Mouse (Mus musculus) intestine, embryonic 16.5 days (tissue): ENCODE results near the gene Arpc4. TPM values are rescaled to one million over a fixed set of nuclear protein-coding genes. Genes with fewer than 3 reads are reported as not detected.

ENCODE experiments used
- ATAC-seq: fragments of 200-750 bp; cut with Nextera tagmentation; 2 replicates; pipeline ENCODE4 v1.8.0; 2017; ENCODE audit warnings: moderate TSS enrichment, moderate library complexity
- H3K27ac ChIP-seq: fragments of 300-500 bp; sonication (generic); 2 replicates; pipeline ENCODE4 v1.5.1; 2014; ENCODE audit warnings: mild to moderate bottlenecking, low read length
- H3K27me3 ChIP-seq: fragments of 300-500 bp; sonication (generic); replicated peaks from 2 replicates; pipeline ENCODE4 v1.6.1; 2014; ENCODE audit warnings: low read length, control low read depth, mixed read lengths; ENCODE audit not compliant: control insufficient read depth, insufficient read depth
- H3K36me3 ChIP-seq: fragments of 300-500 bp; sonication (generic); 2 replicates; pipeline ENCODE4 v1.6.1; 2014; ENCODE audit warnings: low read length, control low read depth; ENCODE audit not compliant: control insufficient read depth, insufficient read depth
- H3K4me1 ChIP-seq: fragments of 300-500 bp; sonication (generic); 2 replicates; pipeline ENCODE4 v1.6.1; 2014; ENCODE audit warnings: low read length, control low read depth, mixed read lengths; ENCODE audit not compliant: control insufficient read depth, insufficient read depth
- H3K4me2 ChIP-seq: fragments of 300-500 bp; sonication (generic); 2 replicates; pipeline ENCODE4 v1.6.1; 2014; ENCODE audit warnings: low read depth, low read length, control low read depth
- H3K4me3 ChIP-seq: fragments of 300-500 bp; sonication (generic); 2 replicates; pipeline ENCODE4 v1.5.1; 2014; ENCODE audit warnings: mild to moderate bottlenecking, low read length
- H3K9ac ChIP-seq: fragments of 300-500 bp; sonication (generic); 2 replicates; pipeline ENCODE4 v1.6.1; 2014; ENCODE audit warnings: low read depth, low read length
- H3K9me3 ChIP-seq: fragments of 300-500 bp; sonication (generic); 2 replicates; pipeline ENCODE4 v1.6.1; 2016; ENCODE audit warnings: low read length, control low read depth; ENCODE audit not compliant: control insufficient read depth
- WGBS: fragments of 180-500 bp; shearing (Covaris S2); extraction: QIAGEN DNeasy Blood & Tissue Kit; methylation state at CpG from one replicate; pipeline ENCODE4 v1.1.7; 2014; 5-methylcytosine and 5-hydroxymethylcytosine counted together
- polyA plus RNA-seq: library from polyadenylated mRNA; unstranded; fragments of >200 nt; fragmentation: Nextera tagmentation; extraction: Ambion mirVana; gene quantifications from 2 replicates; pipeline ENCODE4 v1.2.1, GENCODE M21; 2015

Gene Arpc4
- polyA plus RNA-seq, 1 experiment from 2014 or later, result 456 TPM

DNA sequence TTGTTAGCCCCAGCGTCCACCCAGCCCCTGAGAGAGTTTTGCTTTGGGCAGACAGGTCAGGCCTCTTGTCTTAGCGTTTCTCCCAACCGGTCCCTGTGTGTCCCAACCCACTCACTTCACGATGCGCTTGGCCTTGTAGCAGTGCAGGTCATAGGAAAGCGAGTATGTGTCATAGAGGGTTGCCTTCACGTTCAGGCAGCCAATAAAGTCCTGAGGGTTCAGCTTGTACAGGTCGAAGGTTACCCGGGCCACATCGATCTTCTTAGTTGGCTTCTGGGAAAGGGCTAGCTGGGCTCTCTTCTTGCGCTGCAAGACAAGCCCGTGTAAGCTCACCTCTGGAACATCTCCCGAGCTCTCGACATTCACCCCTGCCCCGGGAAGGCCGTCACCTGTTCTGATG is 50.1 kb downstream of the Arpc4 start:
- WGBS, result 89% methylated on average over 16 of the region's 16 CpGs
- Histone ChIP-seq H3K4me1 (no peaks in the 10 kb centered on the region), H3K9ac (no peak overlapping the region), H3K27ac (no peak overlapping the region), H3K9me3 (peaks cover 5% of the 10 kb centered on the region; the same call in 1 of the 2 replicates), H3K4me2 (no peak overlapping the region), H3K27me3 (no peaks in the 10 kb centered on the region), H3K36me3 (0 out of 2 replicates have a peak, but pooled peaks cover 5% of the 10 kb centered on the region), H3K4me3 (no peak overlapping the region)
- no peak for ATAC-seq

DNA sequence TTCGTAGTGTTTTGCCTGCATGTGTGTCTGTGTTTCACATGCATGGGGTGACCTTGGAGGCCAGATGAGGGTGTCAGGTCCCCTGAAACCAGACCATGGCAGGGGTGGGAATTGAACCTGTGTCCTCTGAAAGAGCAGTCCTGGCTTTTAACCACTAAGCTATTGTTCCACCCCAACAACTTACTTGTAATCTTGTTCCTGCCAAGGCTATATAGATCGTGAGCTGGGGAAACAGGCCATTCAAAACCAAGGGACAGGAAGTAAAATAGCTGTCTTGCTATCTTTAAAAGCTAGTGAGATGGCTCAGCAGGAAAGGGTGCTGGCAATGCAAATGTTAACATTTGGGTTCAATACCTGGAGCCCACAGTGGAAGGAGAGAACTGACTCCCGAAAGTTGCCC is 52.0 kb downstream of the Arpc4 start:
- WGBS, result 69% methylated on average over 3 of the region's 3 CpGs

DNA sequence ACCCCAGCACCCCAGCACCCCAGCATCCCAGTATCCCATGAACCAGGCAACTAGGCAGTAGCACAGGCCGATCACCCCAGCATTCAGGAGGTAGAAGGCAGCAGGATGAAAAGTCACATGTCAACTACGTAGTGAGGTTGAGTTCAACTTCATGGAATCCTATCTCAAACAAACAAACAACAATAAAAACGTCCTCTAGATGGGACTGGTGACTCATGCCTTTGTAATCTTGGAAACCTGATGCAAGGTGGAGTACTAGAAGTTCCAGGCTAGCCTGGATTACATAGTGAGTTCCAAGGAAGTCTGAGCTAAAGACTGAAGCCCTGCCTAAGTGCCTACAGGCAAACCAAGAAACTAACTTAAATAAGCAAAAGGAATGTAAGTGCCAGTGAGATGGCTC is 52.9 kb downstream of the Arpc4 start:
- Histone ChIP-seq H3K9ac (no peak overlapping the region), H3K4me1 (0 out of 2 replicates have a peak, but pooled peaks cover 3% of the 10 kb centered on the region), H3K27ac (no peak overlapping the region), H3K4me2 (no peak overlapping the region), H3K9me3 (peaks cover 5% of the 10 kb centered on the region; the same call in 1 of the 2 replicates), H3K27me3 (no peaks in the 10 kb centered on the region), H3K4me3 (no peak overlapping the region), H3K36me3 (0 out of 2 replicates have a peak, but pooled peaks cover 5% of the 10 kb centered on the region)
- ATAC-seq, result no peak
- WGBS, result 44% methylated on average over 3 of the region's 3 CpGs

More for the DNA sequence above, 52.0 kb downstream of the Arpc4 start:
- Histone ChIP-seq H3K4me1 (no peaks in the 10 kb centered on the region), H3K27ac (no peak overlapping the region), H3K36me3 (0 out of 2 replicates have a peak, but pooled peaks cover 5% of the 10 kb centered on the region), H3K9ac (no peak overlapping the region), H3K4me2 (no peak overlapping the region), H3K27me3 (no peaks in the 10 kb centered on the region), H3K9me3 (peaks cover 5% of the 10 kb centered on the region; the same call in 1 of the 2 replicates), H3K4me3 (no peak overlapping the region)
- ATAC-seq, result no peak

DNA sequence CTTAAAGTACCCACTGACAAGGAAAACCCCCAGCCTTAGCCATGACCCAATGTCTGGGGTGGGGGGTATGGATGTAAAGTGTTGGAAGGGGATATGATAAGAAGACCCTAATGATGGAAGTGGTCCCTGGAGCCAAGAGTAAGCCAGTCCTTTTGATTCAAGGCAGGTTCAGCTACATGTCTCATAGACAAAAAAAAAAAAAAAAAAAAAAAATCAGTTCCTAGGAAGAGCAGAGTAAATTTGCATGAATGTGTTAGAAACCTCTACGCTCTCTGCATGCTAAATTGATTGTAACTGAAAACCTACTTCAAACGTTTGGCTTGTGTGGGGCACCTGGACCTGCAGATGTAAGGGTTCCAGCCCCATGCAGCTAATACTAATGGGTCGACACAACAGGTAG is 53.9 kb downstream of the Arpc4 start:
- Histone ChIP-seq H3K27ac (no peak overlapping the region), H3K4me3 (no peak overlapping the region), H3K27me3 (no peaks in the 10 kb centered on the region), H3K36me3 (0 out of 2 replicates have a peak, but pooled peaks cover 5% of the 10 kb centered on the region), H3K4me2 (no peak overlapping the region), H3K4me1 (0 out of 2 replicates have a peak, but pooled peaks cover 3% of the 10 kb centered on the region), H3K9me3 (peaks cover 5% of the 10 kb centered on the region; the same call in 1 of the 2 replicates), H3K9ac (no peak overlapping the region)
- 69% methylated on average over 3 of the region's 3 CpGs for WGBS
- no peak for ATAC-seq

DNA sequence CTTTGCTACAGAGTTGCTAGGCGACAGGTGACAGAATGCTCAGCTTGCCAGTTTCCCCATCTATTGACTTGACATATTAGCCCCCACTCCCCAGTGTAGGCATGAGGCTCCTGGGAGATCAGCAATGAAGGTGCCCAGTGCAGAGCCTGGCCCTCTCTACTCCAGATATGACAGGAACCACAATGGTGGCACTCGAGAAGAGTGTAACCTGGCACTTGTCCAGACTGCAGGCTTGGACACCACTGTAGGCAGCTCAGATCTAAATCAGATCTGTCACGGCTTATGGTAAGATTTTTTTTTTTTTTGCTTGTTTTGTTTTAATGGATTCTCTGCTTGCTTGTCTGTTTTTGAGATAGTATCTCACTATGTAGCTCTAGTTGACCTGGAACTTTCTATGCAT is 55.7 kb downstream of the Arpc4 start:
- 0 out of 2 replicates have a peak, but pooled peaks cover 3% of the 10 kb centered on the region for H3K4me1 ChIP-seq
- H3K27me3 ChIP-seq, result no peaks in the 10 kb centered on the region
- H3K9ac ChIP-seq, result no peak overlapping the region
- no peak overlapping the region for H3K27ac ChIP-seq
- H3K9me3 ChIP-seq, result no peaks in the 10 kb centered on the region
- H3K4me2 ChIP-seq, result no peak overlapping the region
- 72% methylated on average over 3 of the region's 3 CpGs for WGBS
- H3K4me3 ChIP-seq, result no peak overlapping the region
- ATAC-seq, result no peak
- no peaks in the 10 kb centered on the region for H3K36me3 ChIP-seq

DNA sequence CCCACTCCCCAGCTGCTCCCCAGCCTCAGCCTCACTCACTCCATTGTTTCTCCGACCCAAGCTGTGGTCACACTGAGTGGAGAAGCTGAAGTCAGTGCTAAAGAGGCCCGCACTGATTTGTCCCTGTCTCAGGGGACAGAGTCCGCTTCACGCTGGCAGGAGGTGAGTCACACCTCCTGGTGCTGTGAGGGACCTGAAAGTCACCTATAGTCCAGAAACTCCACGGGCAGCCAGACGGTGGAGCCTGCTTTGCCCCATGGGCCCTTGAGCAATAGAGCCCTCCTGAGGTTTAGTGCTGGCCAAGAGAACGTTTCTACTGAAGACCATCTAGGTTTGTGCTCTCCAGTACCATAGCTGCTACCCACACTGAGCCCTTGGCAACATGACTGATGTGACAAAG is 56.8 kb downstream of the Arpc4 start:
- Histone ChIP-seq H3K4me1 (0 out of 2 replicates have a peak, but pooled peaks cover 3% of the 10 kb centered on the region), H3K4me2 (peak overlapping the region; percentile 20; the same call in 1 of the 2 replicates), H3K9me3 (no peaks in the 10 kb centered on the region), H3K9ac (peak overlapping the region; percentile 42), H3K36me3 (no peaks in the 10 kb centered on the region), H3K27me3 (no peaks in the 10 kb centered on the region), H3K27ac (peak overlapping the region; percentile 73), H3K4me3 (no peak overlapping the region; the same call in 1 of the 2 replicates)
- WGBS, result 48% methylated on average over 7 of the region's 7 CpGs
- ATAC-seq, result peak; percentile 94

DNA sequence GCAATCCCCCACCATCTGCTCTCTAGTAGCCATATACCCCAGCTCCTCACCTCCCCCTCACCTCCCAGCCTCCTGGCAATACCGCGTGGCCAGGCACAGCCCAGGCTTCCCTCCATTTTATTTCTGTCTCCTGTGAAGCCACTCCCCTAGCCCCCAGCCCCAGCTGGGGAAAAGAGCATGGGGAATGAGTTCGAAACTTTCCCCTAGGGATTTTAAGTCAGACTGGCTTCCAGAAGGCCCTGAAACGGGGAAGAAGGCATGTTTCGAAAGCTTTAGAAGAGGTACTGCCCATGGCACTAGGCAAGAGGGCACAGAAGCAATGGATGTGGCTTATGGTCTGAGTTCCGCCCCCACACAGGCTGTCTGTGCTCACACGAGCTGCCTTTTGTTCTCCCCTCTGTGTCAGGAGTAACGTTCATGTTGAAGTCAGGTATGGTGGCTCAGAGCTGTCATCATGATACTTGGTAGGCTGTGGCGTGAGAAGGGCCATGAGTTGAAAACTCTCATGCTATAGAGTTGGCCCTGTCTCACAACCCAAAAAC is 57.8 kb downstream of the Arpc4 start, which contains the start of gene Cidec:
Cidec (minus strand) TSS at position 97 of the 542 bp plus-strand sequence.
- WGBS, result 79% methylated on average over 9 of the region's 9 CpGs
- H3K36me3 ChIP-seq, result no peaks in the 10 kb centered on the region
- peak within 1 kb of the TSS; percentile 20; the same call in 1 of the 2 replicates for H3K4me2 ChIP-seq
- H3K9ac ChIP-seq, result peak within 1 kb of the TSS; percentile 42
- no peaks in the 10 kb centered on the region for H3K9me3 ChIP-seq
- no peak within 1 kb of the TSS for H3K4me3 ChIP-seq
- no peaks in the 10 kb centered on the region for H3K27me3 ChIP-seq
- ATAC-seq, result no peak
- H3K4me1 ChIP-seq, result 0 out of 2 replicates have a peak, but pooled peaks cover 3% of the 10 kb centered on the region
- peak within 1 kb of the TSS; percentile 73 for H3K27ac ChIP-seq

DNA sequence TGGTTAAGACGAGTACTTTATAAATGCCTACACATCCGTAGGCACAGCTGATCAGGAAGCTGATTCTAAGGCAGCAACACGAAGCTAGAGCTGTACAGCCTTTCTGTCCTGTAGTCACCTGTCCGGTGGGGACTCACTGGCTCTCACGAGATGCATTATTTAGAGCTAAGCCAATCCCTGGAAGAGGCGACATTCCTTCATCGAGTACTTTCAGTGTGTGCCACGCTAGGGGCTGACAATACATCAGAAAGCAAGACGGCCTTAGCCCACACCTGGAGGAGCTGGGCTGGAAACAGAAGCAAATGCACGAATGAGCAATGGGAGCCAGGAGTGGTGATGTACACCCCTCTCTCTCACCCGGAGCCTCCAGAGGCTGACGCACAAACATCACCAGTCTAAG is 59.2 kb downstream of the Arpc4 start:
- Histone ChIP-seq H3K4me1 (0 out of 2 replicates have a peak, but pooled peaks cover 3% of the 10 kb centered on the region), H3K36me3 (no peaks in the 10 kb centered on the region), H3K4me3 (no peak overlapping the region), H3K9ac (no peak overlapping the region), H3K4me2 (no peak overlapping the region), H3K27me3 (no peaks in the 10 kb centered on the region), H3K27ac (no peak overlapping the region), H3K9me3 (no peaks in the 10 kb centered on the region)
- 75% methylated on average over 12 of the region's 12 CpGs for WGBS
- ATAC-seq, result no peak

DNA sequence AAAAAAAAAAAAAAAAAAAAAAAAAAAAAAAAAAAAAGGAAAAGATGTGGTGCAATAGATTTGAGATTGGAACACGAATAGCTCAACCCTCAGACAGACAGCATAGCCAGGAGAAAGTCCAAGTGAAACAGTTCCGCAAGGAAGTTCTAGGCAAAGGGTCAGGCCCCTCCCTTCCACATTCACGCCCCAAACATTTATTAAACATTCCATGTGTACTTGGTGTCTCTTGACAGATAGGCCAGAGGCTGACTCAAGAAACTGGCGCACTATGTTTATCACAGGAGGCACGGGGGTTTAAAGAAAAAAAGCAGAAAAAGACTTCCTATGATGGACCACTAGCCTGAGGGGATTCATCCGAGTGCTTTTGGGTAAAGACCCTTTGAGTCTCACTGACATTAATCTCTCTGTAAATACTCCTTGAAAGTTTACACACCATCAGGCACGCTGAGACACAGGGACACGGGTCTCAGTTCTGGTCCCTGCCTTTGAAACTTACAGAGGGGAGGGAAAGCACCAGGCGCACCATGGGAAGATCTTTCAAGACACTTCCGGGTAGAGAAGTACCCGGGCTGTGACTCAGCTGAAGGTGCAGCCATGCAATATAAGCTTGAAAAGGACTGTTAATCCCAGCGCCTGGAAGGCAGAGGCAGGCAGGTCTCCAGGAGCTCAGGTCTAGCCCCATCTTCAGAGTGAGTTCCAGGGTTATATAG is 61.0 kb downstream of the Arpc4 start:
- H3K4me3 ChIP-seq, result no peak overlapping the region
- no peaks in the 10 kb centered on the region for H3K9me3 ChIP-seq
- H3K27ac ChIP-seq, result no peak overlapping the region
- no peak overlapping the region for H3K4me2 ChIP-seq
- peaks cover 9% of the 10 kb centered on the region; the same call in 1 of the 2 replicates for H3K4me1 ChIP-seq
- no peaks in the 10 kb centered on the region for H3K27me3 ChIP-seq
- H3K36me3 ChIP-seq, result no peaks in the 10 kb centered on the region
- no peak overlapping the region for H3K9ac ChIP-seq
- 40% methylated on average over 12 of the region's 12 CpGs for WGBS
- ATAC-seq, result no peak
